Mouse (Mus musculus) small intestine, adult 2 months (tissue): Measurements from ENCODE around the gene Mterf1b.

Experiments used
- CTCF ChIP-seq: fragments of 200-500 bp; IDR thresholded peaks from 2 replicates; pipeline ENCODE4 v1.5.1; 2012; ENCODE audit warnings: low read depth, mild to moderate bottlenecking, control low read depth, inconsistent platforms, low read length, moderate library complexity, mixed read lengths; ENCODE audit not compliant: insufficient replicate concordance, insufficient read length; ENCODE audit errors: extremely low read depth
- POLR2A ChIP-seq: fragments of 200-500 bp; IDR thresholded peaks from 2 replicates; pipeline ENCODE4 v1.6.1; 2012; ENCODE audit warnings: low read depth, mild to moderate bottlenecking, control low read depth, inconsistent platforms, low read length, moderate library complexity

DNA sequence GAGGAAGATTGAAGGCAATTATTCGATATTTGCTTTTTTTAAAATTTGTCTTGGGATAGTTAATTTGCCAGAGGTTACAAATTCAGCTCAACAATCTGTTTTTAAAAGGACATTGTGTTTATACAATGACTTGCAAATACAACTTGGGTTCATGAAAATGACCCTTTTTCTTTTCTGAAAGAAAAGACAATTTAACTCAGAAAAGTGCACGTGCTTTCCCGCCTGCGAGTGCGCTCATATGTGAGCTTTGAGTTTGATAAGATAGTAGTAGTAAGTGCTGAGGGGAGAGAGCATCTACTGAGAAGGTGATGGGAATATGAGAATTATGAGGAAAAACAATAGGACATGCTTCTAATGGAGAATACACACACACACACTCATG, 1.1 kb downstream of the Mterf1b start:
- no peak for TF ChIP-seq POLR2A
- TF ChIP-seq CTCF: no peak
